Mouse (Mus musculus): ENCODE results near the gene Litaf.
"Not testable (repeated sequence)": the region's sequence is repeated elsewhere in the genome, so short reads cannot be mapped to it uniquely, and the experiment has no call there.

The Litaf gene

DNA sequence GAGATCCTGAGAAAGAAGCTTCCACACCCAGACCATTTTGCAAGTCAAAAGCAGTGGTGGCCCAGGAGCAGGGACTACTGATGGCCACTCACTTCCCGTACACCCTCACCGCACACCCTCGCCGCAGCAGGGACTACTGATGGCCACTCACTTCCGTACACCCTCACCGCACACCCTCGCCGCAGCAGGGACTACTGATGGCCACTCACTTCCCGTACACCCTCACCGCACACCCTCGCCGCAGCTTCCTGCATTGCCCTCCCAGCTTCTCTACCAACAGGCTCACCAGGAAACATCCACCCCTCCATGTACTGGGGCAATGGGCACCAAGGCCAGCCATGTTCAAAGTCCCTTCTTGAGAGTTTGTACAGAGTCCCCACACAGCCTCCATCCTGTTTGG, 107.7 kb downstream of the Litaf start:
- not testable (repeated sequence) for DNase-seq (ENCODE audit: low read depth, low spot score)

- DNase-seq (ENCODE audit: low read depth, low spot score), result no peak
Observed at GRCm38 (mm10) chr16:10957794-10958193, 108.2 kb downstream of the Litaf start.

GRCm38 (mm10) chr16:10956938-10957685, 108.8 kb downstream of the Litaf start:
- DNase-seq (ENCODE audit: low read depth, low spot score), result no peak

DNA sequence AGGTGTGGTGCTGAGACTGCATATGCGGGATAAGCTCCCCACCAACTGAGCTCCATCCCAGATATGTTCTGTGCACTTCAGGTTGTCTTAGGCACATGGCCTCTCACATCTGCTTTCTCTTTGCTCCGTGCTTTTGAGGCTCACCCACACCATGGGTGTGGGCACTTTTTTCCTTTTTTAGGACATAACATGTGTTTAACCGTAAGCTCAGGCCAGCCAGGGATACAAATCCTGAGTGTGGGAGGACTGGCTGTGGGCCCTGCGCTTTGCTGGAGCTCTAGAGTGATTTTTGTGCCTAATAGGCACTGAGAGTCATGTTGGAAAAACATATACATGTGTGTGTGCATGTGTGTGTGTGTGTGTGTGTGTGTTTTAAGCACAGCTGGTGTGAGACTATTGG, 110.9 kb downstream of the Litaf start:
- no peak for DNase-seq (ENCODE audit: low read depth, low spot score)

DNA sequence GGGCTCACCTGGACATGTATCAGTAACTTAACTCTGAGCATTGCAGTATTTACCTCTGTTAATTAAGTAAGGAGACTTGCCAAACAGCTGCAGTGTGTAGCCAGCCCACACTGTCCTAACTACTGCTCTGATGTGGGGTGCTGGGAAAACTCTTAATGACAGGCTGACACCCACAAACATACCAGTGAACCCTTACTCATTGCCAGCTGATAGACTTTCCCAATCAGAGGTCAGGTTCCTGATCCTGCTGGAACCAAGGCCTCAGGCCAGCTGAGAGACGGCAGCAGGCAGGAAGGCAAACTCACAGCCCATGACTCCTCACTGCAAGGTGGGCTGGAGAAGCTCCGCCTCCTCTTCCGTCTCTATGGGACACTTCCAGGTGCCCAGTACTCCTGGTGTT, 113.1 kb downstream of the Litaf start:
- no peak for DNase-seq (ENCODE audit: low read depth, low spot score)

DNA sequence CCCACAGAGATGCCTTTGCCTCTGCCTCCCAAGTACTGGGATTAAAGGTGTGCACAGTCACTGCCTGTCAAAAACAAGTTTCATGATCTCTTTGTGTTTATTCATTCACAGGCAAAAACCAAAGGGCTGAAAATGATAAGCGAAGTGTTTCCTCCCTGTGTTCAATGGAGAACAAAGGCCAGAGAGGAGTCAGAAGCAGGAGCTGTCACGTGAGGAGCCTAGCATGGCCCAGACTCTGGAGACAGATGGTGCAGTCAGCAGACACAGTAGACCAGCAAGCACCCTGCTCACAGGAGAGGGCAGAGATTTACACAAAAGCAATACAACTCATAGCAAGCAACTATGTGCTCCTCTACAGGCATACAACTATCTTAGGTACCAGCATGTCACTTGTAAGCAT, 113.9 kb downstream of the Litaf start:
- no peak for DNase-seq (ENCODE audit: low read depth, low spot score)

DNA sequence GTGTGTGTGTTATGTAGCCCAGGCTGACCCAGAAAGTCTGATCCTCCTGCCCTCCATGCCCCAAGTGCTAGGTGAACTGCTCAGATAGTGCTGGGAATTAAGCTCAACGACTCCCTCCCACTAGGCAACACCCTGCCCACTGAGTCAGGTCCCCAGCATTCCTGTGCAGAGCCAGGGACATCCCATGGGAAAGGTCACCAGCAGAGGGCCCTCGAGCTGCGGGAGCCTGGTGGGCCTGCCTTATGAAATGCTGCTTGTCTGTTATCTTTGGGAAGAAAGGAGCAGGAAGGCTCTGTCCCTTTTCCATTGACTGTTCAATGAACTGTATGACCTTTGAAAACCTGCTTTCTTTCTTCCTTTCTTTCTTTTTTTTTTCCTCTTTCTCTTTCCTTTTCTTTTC, 114.4 kb downstream of the Litaf start:
- DNase-seq (ENCODE audit: low read depth, low spot score), result peak; percentile 26

GRCm38 (mm10) chr16:10950539-10950938, 115.4 kb downstream of the Litaf start:
- DNase-seq (ENCODE audit: low read depth, low spot score), result no peak

- no peak for DNase-seq (ENCODE audit: low read depth, low spot score)
Observed at GRCm38 (mm10) chr16:10947724-10948123, 118.2 kb downstream of the Litaf start.

DNA sequence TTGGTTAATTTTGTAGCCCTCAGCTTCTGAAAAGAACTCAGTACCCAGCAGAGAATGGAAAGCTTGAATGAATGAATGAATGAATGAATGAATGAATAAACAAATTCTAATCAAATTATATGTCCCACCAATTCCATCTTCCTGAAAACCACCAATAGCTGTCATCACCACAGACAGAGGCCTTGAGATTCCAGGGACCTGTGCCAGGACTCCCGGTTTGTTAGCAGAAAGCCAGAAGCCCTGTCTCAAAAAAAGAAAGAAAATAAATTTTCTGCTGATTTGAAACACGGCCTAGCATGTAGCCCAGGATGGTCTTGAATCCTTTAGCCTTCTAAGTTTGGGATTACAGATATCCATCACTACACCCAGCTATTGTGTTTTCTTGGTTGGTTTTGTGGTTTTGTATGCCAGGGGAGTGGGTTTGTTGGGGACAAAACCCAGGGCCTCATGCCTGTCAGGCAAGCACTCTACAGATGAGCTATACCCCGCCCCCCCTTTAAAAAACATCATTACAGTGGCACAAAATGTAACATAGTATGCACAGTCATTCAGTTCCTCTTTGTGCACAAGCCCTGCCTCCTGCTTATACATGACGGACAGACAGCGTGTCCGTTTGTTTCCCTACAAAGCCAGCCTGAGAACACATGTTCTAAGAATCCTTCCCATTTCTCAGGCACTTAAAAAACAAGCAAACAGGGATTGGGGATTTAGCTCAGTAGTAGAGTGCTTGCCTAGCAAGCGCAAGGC, 120.4 kb downstream of the Litaf start:
- no peak for DNase-seq (ENCODE audit: low read depth, low spot score)

- DNase-seq (ENCODE audit: low read depth, low spot score), result no peak
Observed at GRCm38 (mm10) chr16:10944545-10944944, 121.4 kb downstream of the Litaf start.

DNA sequence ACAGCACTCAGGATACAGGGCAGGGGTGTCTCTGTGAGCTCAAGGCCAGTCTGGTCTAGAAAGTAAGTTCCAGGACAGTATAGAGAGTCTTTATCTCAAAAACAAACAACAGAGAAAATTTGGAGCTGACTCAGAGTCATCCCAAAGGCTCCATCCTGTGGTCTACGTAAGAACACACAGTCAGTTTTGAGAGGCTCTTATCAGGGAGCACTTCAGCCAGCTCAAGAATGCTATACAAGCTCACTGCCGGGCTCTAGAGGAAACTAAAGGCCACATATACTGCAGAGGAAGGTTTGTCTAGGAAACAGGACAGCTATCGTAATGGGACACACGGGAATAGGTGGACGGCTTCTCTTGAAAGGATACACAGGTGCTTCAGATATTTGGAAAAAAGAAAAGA, 122.7 kb downstream of the Litaf start:
- no peak for DNase-seq (ENCODE audit: low read depth, low spot score)

GRCm38 (mm10) chr16:10940661-10941060, 125.3 kb downstream of the Litaf start:
- DNase-seq (ENCODE audit: low read depth, low spot score), result no peak

DNA sequence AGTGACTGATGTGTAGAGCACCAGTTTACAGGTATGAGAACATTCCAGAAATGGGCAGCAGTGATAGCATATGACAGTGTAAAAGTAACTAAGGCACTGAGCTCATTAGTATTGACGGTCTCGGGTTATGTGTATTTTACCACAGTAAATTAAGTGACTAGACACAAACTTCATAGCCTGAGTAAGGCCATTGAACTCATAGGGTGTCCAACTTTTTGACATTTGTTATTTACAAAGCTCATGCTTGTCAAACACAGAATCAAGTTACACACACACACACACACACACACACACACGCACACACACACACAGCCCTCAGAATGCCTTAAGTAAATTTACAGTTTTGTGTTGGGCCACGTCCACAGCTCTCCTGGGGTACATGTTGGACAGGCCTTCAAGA, 126.0 kb downstream of the Litaf start:
- no peak for DNase-seq (ENCODE audit: low read depth, low spot score)

GRCm38 (mm10) chr16:10937497-10937896, 128.5 kb downstream of the Litaf start:
- no peak for DNase-seq (ENCODE audit: low read depth, low spot score)

DNA sequence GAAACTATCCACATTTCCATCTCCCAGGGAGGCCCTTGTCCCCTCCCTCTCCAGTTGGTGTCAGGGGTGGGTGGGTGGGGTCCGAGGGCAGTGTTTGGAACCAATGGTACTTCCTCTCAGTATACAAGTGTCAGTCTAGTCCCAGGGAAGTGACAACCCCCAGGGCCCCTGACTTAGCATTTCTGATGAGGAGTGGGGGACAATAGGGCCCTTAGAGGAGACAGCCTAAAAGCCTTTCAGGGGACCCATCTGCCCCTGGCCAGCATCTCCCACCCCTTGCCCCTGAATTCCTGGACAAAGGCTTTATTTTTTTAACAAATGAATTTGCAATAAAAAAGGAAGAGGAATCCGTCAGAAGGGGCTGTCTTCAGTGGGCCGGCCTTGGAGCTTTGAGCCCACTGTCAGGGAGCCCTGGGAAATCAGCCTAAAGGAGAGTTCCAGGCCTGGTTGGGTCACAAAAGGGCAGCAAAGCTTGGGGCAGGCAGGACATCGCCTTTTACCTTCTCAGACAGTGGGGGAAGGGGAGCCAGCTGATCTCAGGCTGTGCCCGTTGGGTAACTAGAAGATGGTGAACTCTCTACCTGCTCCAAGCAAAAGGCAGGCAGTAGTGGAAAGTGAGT, 129.1 kb downstream of the Litaf start:
- DNase-seq (ENCODE audit: low read depth, low spot score), result no peak

DNA sequence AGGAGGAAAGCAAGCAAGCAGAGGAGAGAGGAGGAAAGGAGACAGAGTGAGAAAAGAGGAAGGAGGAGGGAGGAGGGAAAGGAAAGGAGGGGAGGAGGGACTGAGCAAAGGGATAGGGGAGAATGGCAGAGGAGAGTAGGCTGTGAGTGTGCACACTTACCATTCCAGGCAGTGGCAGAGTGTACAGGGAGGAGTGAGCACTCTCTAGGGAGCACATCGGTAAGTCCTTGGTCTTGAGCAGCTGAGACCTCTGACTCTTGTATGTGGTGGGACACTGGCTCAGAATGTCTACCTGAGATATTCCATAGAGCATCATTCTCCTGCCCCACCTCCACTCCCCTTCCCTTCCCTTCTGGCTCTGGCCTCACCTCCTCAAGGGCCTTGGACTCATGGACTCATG, 131.9 kb downstream of the Litaf start:
- DNase-seq (ENCODE audit: low read depth, low spot score), result no peak

DNA sequence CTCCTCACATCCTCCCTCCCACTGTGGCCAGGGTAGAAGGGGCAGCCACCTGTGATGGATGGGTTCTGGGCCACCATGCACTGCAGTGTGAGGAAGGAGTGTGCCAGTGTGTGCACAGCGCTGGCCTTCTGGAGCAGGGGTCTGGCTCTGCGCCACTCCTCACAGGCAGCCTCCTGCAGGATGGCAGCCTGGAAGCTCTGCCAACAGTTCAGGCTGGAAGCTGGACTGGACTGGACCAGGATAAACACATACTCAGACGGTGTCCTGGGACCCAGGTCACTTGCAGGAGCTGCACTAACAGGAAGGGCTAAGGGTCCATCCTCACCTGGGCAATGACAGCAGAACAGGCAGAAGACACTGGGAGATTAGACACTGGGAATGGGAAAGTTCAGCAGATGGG, 132.6 kb downstream of the Litaf start:
- DNase-seq (ENCODE audit: low read depth, low spot score), result no peak

- no peak for DNase-seq (ENCODE audit: low read depth, low spot score)
Observed at GRCm38 (mm10) chr16:10927026-10927425, 138.9 kb downstream of the Litaf start.

GRCm38 (mm10) chr16:10925591-10926180, 140.3 kb downstream of the Litaf start:
- no peak for DNase-seq (ENCODE audit: low read depth, low spot score)

GRCm38 (mm10) chr16:10923561-10923960, 142.4 kb downstream of the Litaf start:
- no peak for DNase-seq (ENCODE audit: low read depth, low spot score)

- DNase-seq (ENCODE audit: low read depth, low spot score), result no peak
Observed at GRCm38 (mm10) chr16:10919856-10920255, 146.1 kb downstream of the Litaf start.
